Mouse (Mus musculus): ENCODE data around the gene Unk. TPM values are rescaled to one million over a fixed set of nuclear protein-coding genes. Genes with fewer than 3 reads are reported as not detected.
"Not testable (repeated sequence)": the region's sequence is repeated elsewhere in the genome, so short reads cannot be mapped to it uniquely, and the experiment has no call there.

Gene Unk
- total RNA-seq, 2 experiments from 2014 or later, result 8.0 to 8.4 TPM

- no peak for DNase-seq
- intact Hi-C loops (cut with DNase I), result no loop called here
Observed at GRCm38 (mm10) chr11:116009661-116010060, 20.5 kb upstream of the Unk start.

GRCm38 (mm10) chr11:116010146-116010545, 20.0 kb upstream of the Unk start:
- no peak for DNase-seq
- intact Hi-C loops (cut with DNase I), result no loop called here

DNA sequence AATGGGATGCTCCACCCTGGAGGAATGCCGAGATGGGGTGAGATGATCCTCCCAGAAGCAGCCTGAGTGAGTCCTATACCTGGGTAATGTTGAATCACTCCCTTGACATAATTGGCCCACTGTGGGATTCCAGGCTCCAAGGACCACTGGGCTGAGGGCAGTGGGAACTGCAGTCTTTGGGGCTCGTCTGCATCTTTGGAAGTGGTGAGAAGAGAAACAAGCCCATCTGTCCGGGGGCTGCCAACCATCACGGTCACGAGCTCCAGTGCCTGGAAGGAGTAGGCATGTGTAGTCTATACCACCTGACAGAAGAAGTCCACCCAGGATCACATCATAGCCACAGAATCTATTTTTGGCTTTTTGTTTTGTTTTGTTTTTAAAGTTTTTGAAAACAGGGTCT, 19.2 kb upstream of the Unk start:
- intact Hi-C loops (cut with DNase I), result no loop called here
- no peak for DNase-seq

- DNase-seq, result no peak
- intact Hi-C loops (cut with DNase I), result no loop called here
Observed at GRCm38 (mm10) chr11:116011529-116012261, 18.4 kb upstream of the Unk start.

- intact Hi-C loops (cut with DNase I), result no loop called here
- DNase-seq, result peak; percentile 86 to 87
Observed at GRCm38 (mm10) chr11:116012262-116012947, 17.7 kb upstream of the Unk start, which contains the start of gene Galk1. Galk1 (minus strand) TSS chr11:116012719.

DNA sequence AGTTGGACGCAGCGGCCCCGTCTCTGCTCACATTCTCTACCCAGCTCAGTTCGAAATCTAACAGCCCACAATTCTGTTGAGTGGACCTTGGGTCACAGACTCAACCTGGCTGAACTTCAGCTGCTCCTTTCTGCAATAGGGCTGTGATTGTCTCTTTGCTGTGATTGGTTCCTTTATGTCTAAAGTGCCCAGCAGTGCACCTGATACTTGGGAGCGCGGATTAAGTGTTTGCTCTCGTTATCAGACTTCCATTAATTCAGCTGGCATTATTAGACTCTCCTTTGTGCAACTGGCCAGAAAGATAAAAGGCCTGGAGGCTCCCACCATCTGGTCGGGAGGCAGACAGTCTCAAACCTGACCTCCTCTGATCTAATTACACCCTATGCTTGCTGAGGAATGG, 15.3 kb upstream of the Unk start:
- intact Hi-C loops (cut with DNase I), result no loop called here
- DNase-seq, result no peak

DNA sequence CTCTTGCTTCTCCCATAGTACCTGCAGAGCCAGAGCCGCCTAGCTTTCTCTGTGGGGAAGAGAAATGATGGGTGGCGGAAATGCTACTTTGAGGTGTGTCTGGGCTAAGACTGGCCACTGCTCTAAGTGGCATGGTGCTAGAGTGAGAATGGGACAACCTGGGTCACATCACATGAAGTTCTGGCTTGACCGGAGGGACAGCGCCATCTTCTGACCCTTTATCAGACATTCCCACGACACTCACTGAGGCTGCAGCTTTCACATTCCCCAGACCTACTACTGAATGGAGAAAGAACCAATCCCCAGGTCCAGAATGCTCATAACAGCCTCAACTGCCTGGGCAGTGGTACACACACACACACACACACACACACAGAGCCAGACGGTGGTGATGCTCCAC, 12.0 kb upstream of the Unk start:
- intact Hi-C loops (cut with DNase I), result no loop called here
- peak in 1 of 2 experiments; percentile 42 for DNase-seq

- intact Hi-C loops (cut with DNase I); DNase-seq: not testable (repeated sequence)
Observed at GRCm38 (mm10) chr11:116018867-116019266, 11.3 kb upstream of the Unk start.

DNA sequence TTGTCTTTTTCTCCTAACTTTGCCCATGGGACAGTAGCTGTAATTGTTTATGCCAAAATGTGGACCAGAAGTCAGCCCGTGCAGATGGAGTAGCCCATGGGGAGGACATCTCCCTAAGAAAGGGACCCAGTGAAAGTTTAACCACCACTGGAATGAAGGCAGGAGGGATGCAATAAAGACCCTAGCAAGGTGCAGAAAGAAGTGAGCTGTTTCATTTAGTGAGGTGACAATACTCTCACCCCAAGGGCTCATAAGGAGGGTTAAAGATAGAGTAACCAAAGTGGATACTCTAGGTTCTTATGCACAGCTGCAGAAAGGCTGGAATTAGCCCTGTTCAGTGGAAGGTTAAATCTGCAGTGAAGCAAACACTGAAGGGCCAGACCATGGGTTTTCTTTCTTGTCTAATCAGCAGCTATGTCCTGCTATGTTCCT, 10.7 kb upstream of the Unk start:
- DNase-seq, result no peak
- intact Hi-C loops (cut with DNase I), result no loop called here

GRCm38 (mm10) chr11:116019976-116020411, 10.1 kb upstream of the Unk start:
- intact Hi-C loops (cut with DNase I), result no loop called here
- DNase-seq, result no peak

DNA sequence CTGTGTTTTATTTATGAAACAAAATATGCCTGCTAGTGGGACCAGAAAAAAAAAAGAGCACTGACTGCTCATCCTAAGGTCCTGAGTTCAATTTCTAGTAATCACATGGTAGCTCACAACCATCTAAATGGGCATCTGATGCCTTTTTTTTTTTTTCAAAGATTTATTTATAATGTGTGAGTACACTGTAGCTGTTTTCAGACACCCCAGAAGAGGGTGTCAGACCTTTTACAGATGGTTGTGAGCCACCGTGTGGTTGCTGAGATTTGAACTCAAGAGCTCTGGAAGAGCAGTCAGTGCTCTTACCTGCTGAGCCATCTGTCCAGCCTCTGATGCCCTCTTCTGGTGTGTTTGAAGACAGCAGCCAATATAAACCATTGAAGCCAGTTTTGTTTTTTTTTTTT, 9.6 kb upstream of the Unk start:
- DNase-seq, result no peak
- intact Hi-C loops (cut with DNase I), result no loop called here

DNA sequence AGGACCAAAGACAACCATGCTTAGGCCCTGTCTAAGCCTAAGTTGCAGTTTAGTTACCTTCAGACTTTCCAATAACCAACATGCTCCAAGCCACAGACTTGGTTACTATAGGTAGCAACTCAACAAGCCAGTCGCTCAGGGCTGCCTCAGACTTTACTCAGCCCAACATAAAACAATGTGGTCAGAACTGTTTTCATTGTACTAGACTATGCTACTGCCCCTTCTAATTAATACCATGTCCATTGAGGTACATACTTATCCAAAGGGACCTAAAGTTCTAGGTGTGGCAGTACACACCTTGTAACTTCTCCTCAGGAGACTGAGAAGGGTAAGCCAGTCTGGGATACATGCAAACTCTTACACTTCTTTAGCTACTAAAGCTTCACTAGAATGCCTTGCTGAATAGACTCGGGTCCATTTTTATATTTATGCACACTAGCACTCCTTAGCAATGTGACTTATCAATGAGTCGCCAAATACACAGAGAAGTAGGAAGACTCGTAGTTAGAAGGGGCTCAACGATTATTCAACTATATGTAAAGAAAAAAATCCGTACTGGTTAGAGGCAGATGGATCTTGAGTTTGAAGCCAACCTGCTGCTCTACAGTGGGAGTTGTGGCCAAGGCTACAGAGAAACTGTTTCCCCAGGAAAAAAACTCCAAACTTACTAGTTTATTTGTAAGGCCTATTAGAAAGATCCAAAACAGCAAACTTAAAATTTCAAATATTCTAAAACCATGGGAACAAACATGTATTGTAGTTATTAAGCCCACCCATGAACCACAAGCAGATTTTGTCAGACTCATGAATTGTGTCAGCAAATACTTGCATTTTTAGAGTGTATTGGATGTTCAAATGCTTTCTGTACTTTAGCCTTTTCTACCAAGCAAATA, 8.5 kb upstream of the Unk start:
- intact Hi-C loops (cut with DNase I), result no loop called here
- no peak for DNase-seq

GRCm38 (mm10) chr11:116022256-116022780, 7.8 kb upstream of the Unk start:
- DNase-seq, result no peak
- intact Hi-C loops (cut with DNase I), result no loop called here

DNA sequence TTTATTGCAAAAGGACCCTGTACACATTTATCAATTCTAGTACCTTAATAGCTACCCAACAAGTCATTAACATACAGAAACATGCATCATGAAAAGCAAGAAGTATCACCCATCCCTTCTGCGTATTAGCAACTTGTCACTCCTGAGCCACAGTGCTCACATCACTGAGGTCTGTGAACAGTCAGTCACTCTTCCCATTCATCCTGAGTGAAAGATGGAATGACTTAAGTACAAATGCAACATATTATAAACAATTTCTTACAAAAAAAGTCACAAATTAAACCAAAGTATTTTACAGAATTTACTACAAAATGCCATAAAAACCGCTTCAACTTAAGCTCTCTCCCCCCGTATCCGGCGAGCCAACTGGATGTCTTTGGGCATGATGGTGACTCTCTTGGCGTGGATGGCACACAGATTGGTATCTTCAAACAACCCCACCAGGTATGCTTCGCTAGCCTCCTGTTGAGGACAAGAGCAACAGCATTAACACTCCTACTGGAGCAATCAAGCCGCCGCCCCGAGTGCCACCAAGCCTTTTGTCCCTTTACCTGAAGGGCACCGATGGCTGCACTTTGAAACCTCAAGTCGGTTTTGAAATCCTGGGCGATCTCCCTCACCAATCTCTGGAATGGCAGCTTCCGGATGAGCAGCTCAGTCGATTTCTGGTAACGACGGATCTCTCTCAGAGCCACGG, 6.9 kb upstream of the Unk start:
- DNase-seq; intact Hi-C loops (cut with DNase I): not testable (repeated sequence)

DNA sequence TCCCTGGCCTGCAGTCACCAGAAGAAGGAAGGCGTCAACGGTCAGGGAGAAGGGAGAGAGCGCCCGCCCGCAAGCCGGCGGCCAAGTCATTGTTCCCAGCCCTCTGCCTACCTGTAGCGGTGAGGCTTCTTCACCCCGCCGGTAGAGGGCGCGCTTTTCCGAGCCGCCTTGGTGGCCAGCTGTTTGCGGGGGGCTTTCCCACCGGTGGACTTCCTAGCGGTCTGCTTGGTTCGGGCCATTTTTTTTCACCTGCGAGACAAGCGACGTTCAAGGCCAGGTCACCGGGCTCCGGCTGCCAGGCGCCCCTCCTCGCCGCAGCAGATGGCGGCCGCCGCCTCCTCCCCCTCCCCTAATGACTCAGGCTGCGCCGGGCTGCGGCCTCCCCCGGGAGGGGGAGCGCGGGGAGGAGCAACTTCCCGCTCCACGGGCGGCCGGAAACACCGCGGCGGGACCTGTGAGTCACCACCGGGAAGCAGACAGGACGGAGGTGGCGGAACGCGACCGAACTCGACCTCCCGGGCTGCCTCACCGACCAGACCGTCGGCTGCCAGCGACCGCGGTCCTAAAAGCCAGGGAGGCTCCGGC, 6.3 kb upstream of the Unk start:
- intact Hi-C loops (cut with DNase I), result no loop called here
- peak; percentile 77 to 89 for DNase-seq

DNA sequence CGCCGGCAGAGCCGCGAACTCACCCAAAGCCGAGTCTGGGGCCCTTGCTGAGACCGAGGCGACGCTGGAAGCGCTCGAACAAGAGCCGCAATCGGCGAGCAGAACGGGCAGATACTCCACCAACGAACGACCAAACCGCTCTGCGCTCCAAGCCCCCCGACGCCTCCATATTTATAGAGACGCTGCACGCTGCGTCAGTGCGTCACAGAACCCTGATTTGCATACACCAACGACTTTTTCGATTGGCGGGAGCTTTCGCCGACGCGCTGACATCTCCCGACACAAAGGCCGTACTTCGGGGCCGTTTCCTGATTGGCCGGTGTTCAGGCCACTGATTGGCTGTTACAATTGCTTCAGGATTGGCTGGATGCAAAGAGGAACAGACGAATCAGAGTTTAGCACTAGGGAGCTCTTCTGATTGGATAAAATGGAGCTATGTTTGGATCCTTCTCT, 5.7 kb upstream of the Unk start:
- intact Hi-C loops (cut with DNase I), result no loop called here
- peak; percentile 90 to 94 for DNase-seq

DNA sequence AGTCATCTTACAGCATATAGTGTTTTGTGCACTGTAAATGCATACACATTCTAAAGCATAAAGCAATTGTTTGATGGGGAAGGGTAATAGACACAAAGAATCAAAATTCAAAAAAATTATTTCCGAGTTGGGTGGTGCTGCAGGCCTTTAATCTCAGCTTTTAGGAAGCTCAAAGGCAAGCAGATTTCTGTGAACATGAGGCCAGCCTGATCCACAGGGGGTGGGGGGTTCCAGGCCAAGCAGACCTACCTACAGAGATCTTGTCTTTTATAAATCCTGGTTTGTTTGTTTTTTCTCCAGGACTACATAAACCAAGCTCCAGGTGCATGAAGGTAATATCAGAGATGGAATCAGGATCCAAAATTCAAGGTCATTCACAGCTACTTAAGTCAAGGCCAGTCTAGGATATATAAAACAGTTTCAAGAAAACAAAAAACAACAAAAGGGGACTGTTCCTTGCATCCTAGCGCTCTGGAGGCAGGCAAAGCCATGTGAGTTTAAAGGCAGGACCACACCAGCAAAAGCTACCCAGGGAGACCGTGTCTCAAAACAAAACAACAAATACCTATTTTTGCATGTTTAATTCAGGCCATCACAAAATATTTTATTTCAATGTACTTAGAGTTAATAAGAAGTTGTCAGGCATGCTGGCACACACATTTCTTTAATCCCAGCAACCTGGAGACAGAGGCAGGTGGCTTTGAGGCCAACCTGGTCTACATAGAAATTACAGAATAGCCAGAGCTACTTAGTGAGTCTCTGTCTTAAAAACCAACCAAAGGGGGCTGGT, 4.9 kb upstream of the Unk start:
- DNase-seq, result no peak
- intact Hi-C loops (cut with DNase I), result no loop called here

DNA sequence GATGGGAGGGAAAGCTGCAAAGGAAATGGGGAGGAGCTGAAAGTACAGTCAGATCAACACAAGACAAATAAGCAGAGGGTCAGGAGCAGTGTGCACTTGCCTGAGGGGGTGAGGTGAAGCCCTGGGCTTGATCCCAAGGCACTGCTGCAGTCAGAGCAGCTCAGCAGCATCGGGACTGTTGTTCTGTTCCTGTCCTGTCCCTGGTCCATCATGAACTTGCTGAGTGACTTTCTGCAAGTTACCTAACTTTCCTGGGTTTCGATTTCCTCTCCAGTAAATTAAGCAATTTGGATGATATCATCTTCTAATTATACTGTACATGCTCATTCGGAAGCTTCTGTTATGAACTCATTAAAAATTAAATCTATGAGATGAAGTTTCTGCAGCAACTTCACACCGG, 2.4 kb upstream of the Unk start, which contains the start of gene H3f3b:
Gene H3f3b, minus strand, starts transcription at position 207 of the 400 bp plus-strand sequence.
- intact Hi-C loops (cut with DNase I), result no loop called here

More for the DNA sequence above, 2.4 kb upstream of the Unk start, which contains the start of gene H3f3b:
- DNase-seq, result no peak
